Mouse (Mus musculus) limb, embryonic 14.5 days (tissue): Measurements from ENCODE around the gene Msmo1. TPM values are rescaled to one million over a fixed set of nuclear protein-coding genes. Genes with fewer than 3 reads are reported as not detected.
A peak's percentile ranks its signal among the peaks of the same experiment; 100 is the strongest.

Experiments used
- ATAC-seq: fragments of 200-750 bp; cut with Nextera tagmentation; 2 replicates; pipeline ENCODE4 v1.8.0; 2017; ENCODE audit warnings: low read depth, moderate number of reproducible peaks, moderate TSS enrichment; ENCODE audit not compliant: low FRiP score
- DNase-seq: peaks from one replicate; pipeline ENCODE4 v3.0.0-alpha.2; 2015; ENCODE audit warnings: low spot score
- H3K27ac ChIP-seq: fragments of 300-500 bp; sonication (generic); replicated peaks from 2 replicates; pipeline ENCODE4 v1.5.1; 2014; ENCODE audit warnings: low read depth, mild to moderate bottlenecking, low read length, moderate library complexity, mixed read lengths
- H3K27me3 ChIP-seq: fragments of 300-500 bp; sonication (generic); 2 replicates; pipeline ENCODE4 v1.6.1; 2014; ENCODE audit warnings: low read length, mixed read lengths; ENCODE audit not compliant: control insufficient read depth, insufficient read depth
- H3K36me3 ChIP-seq: fragments of 300-500 bp; sonication (generic); 2 replicates; pipeline ENCODE4 v1.6.1; 2014; ENCODE audit warnings: mild to moderate bottlenecking, low read length, moderate library complexity, mixed read lengths; ENCODE audit not compliant: control insufficient read depth, insufficient read depth
- H3K4me1 ChIP-seq: fragments of 300-500 bp; sonication (generic); 2 replicates; pipeline ENCODE4 v1.6.1; 2014; ENCODE audit warnings: antibody characterized with exemption, low read length, mixed read lengths; ENCODE audit not compliant: control insufficient read depth, insufficient read depth
- H3K4me2 ChIP-seq: fragments of 300-500 bp; sonication (generic); replicated peaks from 2 replicates; pipeline ENCODE4 v1.6.1; 2014; ENCODE audit warnings: low read depth, mild to moderate bottlenecking, low read length, moderate library complexity; ENCODE audit not compliant: severe bottlenecking
- H3K4me3 ChIP-seq: fragments of 300-500 bp; sonication (generic); replicated peaks from 2 replicates; pipeline ENCODE4 v1.5.1; 2014; ENCODE audit warnings: low read length
- H3K9ac ChIP-seq: fragments of 300-500 bp; sonication (generic); 2 replicates; pipeline ENCODE4 v1.6.1; 2014; ENCODE audit warnings: mild to moderate bottlenecking, low read depth, low read length, moderate library complexity; ENCODE audit not compliant: severe bottlenecking
- H3K9me3 ChIP-seq: fragments of 300-500 bp; sonication (generic); 2 replicates; pipeline ENCODE4 v1.6.1; 2016; ENCODE audit warnings: low read length; ENCODE audit not compliant: control insufficient read depth
- POLR2A ChIP-seq: fragments of 200-500 bp; IDR thresholded peaks from 2 replicates; pipeline ENCODE4 v1.8.0; 2012; ENCODE audit warnings: inconsistent platforms, mild to moderate bottlenecking, moderate library complexity, borderline replicate concordance; ENCODE audit not compliant: insufficient read depth, insufficient read length; ENCODE audit errors: extremely low read depth
- WGBS: fragments of 180-500 bp; shearing (Covaris S2); extraction: QIAGEN DNeasy Blood & Tissue Kit; methylation state at CpG from one replicate; pipeline ENCODE4 v1.1.7; 2014; 5-methylcytosine and 5-hydroxymethylcytosine counted together
- polyA plus RNA-seq, 2 experiments: library from polyadenylated mRNA; depleted of rRNA in 1 of 2; stranded (reverse) in 1 of 2; unstranded in 1 of 2; fragments of >200 nt; fragmentation: Nextera tagmentation in 1 of 2; extraction: Ambion mirVana in 1 of 2; gene quantifications; 2 replicates each; pipeline versions ENCODE4 v1.2.1 to v1.2.3; 2012 to 2014

The Msmo1 gene
- polyA plus RNA-seq, 2 experiments = 52.9 to 99.9 TPM

- peak overlapping the region; percentile 83 for H3K27ac ChIP-seq
- ATAC-seq (no peak), DNase-seq (no peak)
- no peaks in the 10 kb centered on the region for H3K27me3 ChIP-seq
- H3K4me3 ChIP-seq = peak overlapping the region; percentile 70
- no peaks in the 10 kb centered on the region for H3K36me3 ChIP-seq
- no peaks in the 10 kb centered on the region for H3K9me3 ChIP-seq
- peak overlapping the region; percentile 90 for H3K9ac ChIP-seq
- 0 out of 2 replicates have a peak, but pooled peaks cover 3% of the 10 kb centered on the region for H3K4me1 ChIP-seq
- 11% methylated on average over 16 of the region's 16 CpGs for WGBS
- TF ChIP-seq POLR2A = no peak
- peak overlapping the region; percentile 81 for H3K4me2 ChIP-seq
Measured at GRCm38 (mm10) chr8:64691591-64692401, 41.8 kb downstream of the Msmo1 start.

- Histone ChIP-seq H3K36me3 (no peaks in the 10 kb centered on the region), H3K4me2 (peak overlapping the region; percentile 81), H3K27me3 (no peaks in the 10 kb centered on the region), H3K27ac (no peak overlapping the region), H3K4me1 (0 out of 2 replicates have a peak, but pooled peaks cover 6% of the 10 kb centered on the region), H3K4me3 (peak overlapping the region; percentile 70), H3K9me3 (no peaks in the 10 kb centered on the region), H3K9ac (no peak overlapping the region)
- TF ChIP-seq POLR2A = no peak
- 78% methylated on average over 6 of the region's 6 CpGs for WGBS
- no peak for DNase-seq
- ATAC-seq = no peak
Measured at GRCm38 (mm10) chr8:64690845-64691244, 42.7 kb downstream of the Msmo1 start.

GRCm38 (mm10) chr8:64690306-64690705, 43.3 kb downstream of the Msmo1 start:
- TF ChIP-seq POLR2A = no peak
- no peaks in the 10 kb centered on the region for H3K9me3 ChIP-seq

GRCm38 (mm10) chr8:64688741-64689140, 44.9 kb downstream of the Msmo1 start:
- Histone ChIP-seq H3K9me3 (no peaks in the 10 kb centered on the region), H3K9ac (no peak overlapping the region), H3K27ac (no peak overlapping the region), H3K4me3 (no peak overlapping the region), H3K4me1 (0 out of 2 replicates have a peak, but pooled peaks cover 6% of the 10 kb centered on the region), H3K27me3 (no peaks in the 10 kb centered on the region), H3K4me2 (no peak overlapping the region), H3K36me3 (no peaks in the 10 kb centered on the region)
- ATAC-seq (no peak), DNase-seq (no peak)
- no peak for TF ChIP-seq POLR2A
- WGBS = 70% methylated on average over 4 of the region's 4 CpGs

More at GRCm38 (mm10) chr8:64690306-64690705, 43.3 kb downstream of the Msmo1 start:
- no peak for ATAC-seq
- Histone ChIP-seq H3K4me1 (0 out of 2 replicates have a peak, but pooled peaks cover 6% of the 10 kb centered on the region), H3K9ac (no peak overlapping the region), H3K27ac (no peak overlapping the region), H3K27me3 (no peaks in the 10 kb centered on the region), H3K4me3 (0 out of 2 replicates have a peak overlapping the region, but pooled peaks have one; percentile 70), H3K4me2 (peak overlapping the region; percentile 81; the same call in 1 of the 2 replicates), H3K36me3 (no peaks in the 10 kb centered on the region)
- no peak for DNase-seq
- WGBS = 82% methylated on average over 6 of the region's 6 CpGs

GRCm38 (mm10) chr8:64688161-64688560, 45.4 kb downstream of the Msmo1 start:
- Histone ChIP-seq H3K4me2 (no peak overlapping the region), H3K27me3 (no peaks in the 10 kb centered on the region), H3K4me3 (no peak overlapping the region), H3K9ac (no peak overlapping the region), H3K36me3 (no peaks in the 10 kb centered on the region), H3K9me3 (no peaks in the 10 kb centered on the region), H3K27ac (no peak overlapping the region), H3K4me1 (0 out of 2 replicates have a peak, but pooled peaks cover 6% of the 10 kb centered on the region)
- WGBS = 79% methylated on average over 3 of the region's 3 CpGs
- DNase-seq (no peak), ATAC-seq (no peak)
- TF ChIP-seq POLR2A = no peak
